Mouse (Mus musculus): ENCODE results near the gene Golga5.

DNA sequence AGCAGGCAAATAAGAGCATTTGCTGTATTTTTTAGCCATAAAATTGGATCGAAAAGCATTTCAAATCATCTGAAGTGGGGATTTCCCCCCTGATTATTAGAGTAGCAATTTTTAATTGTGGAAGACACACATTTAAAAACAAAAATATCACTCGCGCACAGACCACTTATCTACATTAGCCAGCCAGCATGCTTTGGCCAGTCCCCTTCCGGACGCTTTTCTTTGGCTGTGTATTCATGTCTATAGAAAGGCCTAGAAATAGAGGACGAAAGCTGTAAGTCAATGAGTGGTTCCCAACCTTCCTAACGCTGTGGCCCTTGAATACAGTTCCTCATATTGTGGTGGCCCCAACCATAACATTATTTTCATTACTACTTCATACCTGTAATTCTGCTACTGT is 37.0 kb downstream of the Golga5 start:
- TF ChIP-seq CTCF (IDR thresholded peaks at IDR 0.05; ENCODE audit: borderline replicate concordance, insufficient read depth, low read depth, low read length) (no peak), POLR2A (IDR thresholded peaks at IDR 0.05; ENCODE audit: borderline replicate concordance, insufficient read depth, low read length) (no peak)

Data from cerebellum, adult 2 months (tissue).